Mouse (Mus musculus) stomach, embryonic 14.5 days (tissue): ENCODE results near the gene Ciart. TPM values are rescaled to one million over a fixed set of nuclear protein-coding genes. Genes with fewer than 3 reads are reported as not detected.
A peak's percentile ranks its signal among the peaks of the same experiment; 100 is the strongest.
"Not testable (repeated sequence)": the region's sequence is repeated elsewhere in the genome, so short reads cannot be mapped to it uniquely, and the experiment has no call there.

ENCODE experiments used
- ATAC-seq: fragments of 200-750 bp; cut with Nextera tagmentation; 2 replicates; pipeline ENCODE4 v1.8.0; 2017; ENCODE audit warnings: low read depth, moderate TSS enrichment; ENCODE audit not compliant: insufficient number of reproducible peaks, insufficient read depth, low FRiP score
- H3K27ac ChIP-seq: fragments of 300-500 bp; sonication (generic); 2 replicates; pipeline ENCODE4 v1.5.1; 2014; ENCODE audit warnings: mild to moderate bottlenecking, low read length, moderate library complexity, mixed read lengths
- H3K27me3 ChIP-seq: fragments of 300-500 bp; sonication (generic); 2 replicates; pipeline ENCODE4 v1.6.1; 2014; ENCODE audit warnings: low read length, control low read depth, mixed read lengths; ENCODE audit not compliant: control insufficient read depth, insufficient read depth
- H3K36me3 ChIP-seq: fragments of 300-500 bp; sonication (generic); 2 replicates; pipeline ENCODE4 v1.6.1; 2014; ENCODE audit warnings: mild to moderate bottlenecking, control low read depth, low read length, moderate library complexity, mixed read lengths; ENCODE audit not compliant: control insufficient read depth, insufficient read depth
- H3K4me1 ChIP-seq: fragments of 300-500 bp; sonication (generic); 2 replicates; pipeline ENCODE4 v1.6.1; 2014; ENCODE audit warnings: low read length, control low read depth, mixed read lengths; ENCODE audit not compliant: control insufficient read depth, insufficient read depth
- H3K4me2 ChIP-seq: fragments of 300-500 bp; sonication (generic); replicated peaks from 2 replicates; pipeline ENCODE4 v1.6.1; 2014; ENCODE audit warnings: low read depth, low read length, control low read depth
- H3K4me3 ChIP-seq: fragments of 300-500 bp; sonication (generic); 2 replicates; pipeline ENCODE4 v1.5.1; 2014; ENCODE audit warnings: low read depth, low read length, control low read depth
- H3K9ac ChIP-seq: fragments of 300-500 bp; sonication (generic); replicated peaks from 2 replicates; pipeline ENCODE4 v1.6.1; 2014; ENCODE audit warnings: low read depth, mild to moderate bottlenecking, control low read depth, low read length, moderate library complexity, mixed read lengths
- H3K9me3 ChIP-seq: fragments of 300-500 bp; sonication (generic); 2 replicates; pipeline ENCODE4 v1.6.1; 2016; ENCODE audit warnings: low read depth, low read length, control low read depth; ENCODE audit not compliant: control insufficient read depth
- whole genome bisulfite sequencing: fragments of 180-500 bp; shearing (Covaris S2); extraction: QIAGEN DNeasy Blood & Tissue Kit; methylation state at CpG from one replicate; pipeline ENCODE4 v1.1.7; 2014; 5-methylcytosine and 5-hydroxymethylcytosine counted together
- polyA plus RNA-seq: library from polyadenylated mRNA; unstranded; fragments of >200 nt; fragmentation: Nextera tagmentation; extraction: Ambion mirVana; gene quantifications from 2 replicates; pipeline ENCODE4 v1.2.1, GENCODE M21; 2014

Ciart gene
- polyA plus RNA-seq, 1 experiment from 2014 or later, result 5.6 TPM

GRCm38 (mm10) chr3:95924185-95924584 lies 42.1 kb upstream of the Ciart start:
- H3K27me3 ChIP-seq, result no peaks in the 10 kb centered on the region
- no peak overlapping the region for H3K4me3 ChIP-seq
- H3K9me3 ChIP-seq, result no peaks in the 10 kb centered on the region
- no peak overlapping the region for H3K9ac ChIP-seq
- ATAC-seq, result no peak
- H3K4me2 ChIP-seq, result no peak overlapping the region
- no peak overlapping the region for H3K27ac ChIP-seq
- WGBS, result 66% methylated on average over 4 of the region's 4 CpGs
- no peaks in the 10 kb centered on the region for H3K36me3 ChIP-seq
- no peaks in the 10 kb centered on the region for H3K4me1 ChIP-seq

- H3K9ac ChIP-seq, H3K9me3 ChIP-seq, H3K27ac ChIP-seq, H3K4me1 ChIP-seq, H3K4me3 ChIP-seq, H3K27me3 ChIP-seq, H3K4me2 ChIP-seq, H3K36me3 ChIP-seq, ATAC-seq: not testable (repeated sequence)
- WGBS, result 94% methylated on average over 7 of the region's 7 CpGs
Measured at GRCm38 (mm10) chr3:95923429-95923828, 41.4 kb upstream of the Ciart start.

- H3K27ac ChIP-seq, H3K27me3 ChIP-seq, H3K9ac ChIP-seq, H3K36me3 ChIP-seq, H3K4me3 ChIP-seq, H3K4me2 ChIP-seq, H3K9me3 ChIP-seq, H3K4me1 ChIP-seq, ATAC-seq: not testable (repeated sequence)
- 53% methylated on average over 2 of the region's 2 CpGs for WGBS
Measured at GRCm38 (mm10) chr3:95920532-95920931, 38.5 kb upstream of the Ciart start.

- Histone ChIP-seq H3K36me3 (no peaks in the 10 kb centered on the region), H3K4me1 (no peaks in the 10 kb centered on the region), H3K4me2 (no peak overlapping the region), H3K4me3 (no peak overlapping the region), H3K27me3 (no peaks in the 10 kb centered on the region), H3K27ac (no peak overlapping the region), H3K9ac (no peak overlapping the region), H3K9me3 (no peaks in the 10 kb centered on the region)
- ATAC-seq, result no peak
- 68% methylated on average over 7 of the region's 7 CpGs for WGBS
Measured at GRCm38 (mm10) chr3:95916760-95917159, 34.7 kb upstream of the Ciart start.

- H3K4me2 ChIP-seq, result no peak overlapping the region
- H3K4me3 ChIP-seq, result no peak overlapping the region
- no peak overlapping the region for H3K27ac ChIP-seq
- no peaks in the 10 kb centered on the region for H3K27me3 ChIP-seq
- 84% methylated on average over 4 of the region's 4 CpGs for WGBS
- no peaks in the 10 kb centered on the region for H3K36me3 ChIP-seq
- H3K9me3 ChIP-seq, result no peaks in the 10 kb centered on the region
- H3K9ac ChIP-seq, result no peak overlapping the region
- no peaks in the 10 kb centered on the region for H3K4me1 ChIP-seq
- ATAC-seq, result no peak
Measured at GRCm38 (mm10) chr3:95914706-95915105, 32.7 kb upstream of the Ciart start.

GRCm38 (mm10) chr3:95907613-95908012 lies 25.6 kb upstream of the Ciart start:
- no peak overlapping the region for H3K4me2 ChIP-seq
- H3K4me1 ChIP-seq, result peaks cover 29% of the 10 kb centered on the region
- WGBS, result 51% methylated on average over 4 of the region's 4 CpGs
- no peaks in the 10 kb centered on the region for H3K9me3 ChIP-seq
- no peak for ATAC-seq
- no peak overlapping the region for H3K4me3 ChIP-seq
- no peak overlapping the region for H3K9ac ChIP-seq
- H3K27me3 ChIP-seq, result no peaks in the 10 kb centered on the region
- no peak overlapping the region for H3K27ac ChIP-seq
- H3K36me3 ChIP-seq, result no peaks in the 10 kb centered on the region

- peak overlapping the region; percentile 9; the same call in 1 of the 2 replicates for H3K4me3 ChIP-seq
- no peak overlapping the region for H3K27ac ChIP-seq
- no peaks in the 10 kb centered on the region for H3K36me3 ChIP-seq
- peaks cover 29% of the 10 kb centered on the region for H3K4me1 ChIP-seq
- no peak overlapping the region for H3K9ac ChIP-seq
- peak overlapping the region; percentile 73 for H3K4me2 ChIP-seq
- WGBS, result under 1% methylated on average over 12 of the region's 12 CpGs
- H3K27me3 ChIP-seq, result no peaks in the 10 kb centered on the region
- H3K9me3 ChIP-seq, result no peaks in the 10 kb centered on the region
- ATAC-seq, result no peak
Measured at GRCm38 (mm10) chr3:95906860-95907259, 24.8 kb upstream of the Ciart start.

- 0 out of 2 replicates have a peak, but pooled peaks have one; percentile 51 for ATAC-seq
- Histone ChIP-seq H3K27me3 (no peaks in the 10 kb centered on the region), H3K9me3 (no peaks in the 10 kb centered on the region), H3K36me3 (no peaks in the 10 kb centered on the region), H3K9ac (no peak overlapping the region; the same call in 1 of the 2 replicates), H3K4me3 (peak overlapping the region; percentile 29), H3K4me1 (peaks cover 29% of the 10 kb centered on the region), H3K4me2 (peak overlapping the region; percentile 73), H3K27ac (no peak overlapping the region)
- WGBS, result 1% methylated on average over 12 of the region's 12 CpGs
Measured at GRCm38 (mm10) chr3:95905940-95906492, 24.0 kb upstream of the Ciart start.
